Mouse (Mus musculus) embryonic facial prominence, embryonic 12.5 days (tissue): Measurements from ENCODE around the gene Tut4. TPM values are rescaled to one million over a fixed set of nuclear protein-coding genes. Genes with fewer than 3 reads are reported as not detected.
A peak's percentile ranks its signal among the peaks of the same experiment; 100 is the strongest.

ENCODE experiments used
- ATAC-seq: fragments of 200-750 bp; cut with Nextera tagmentation; 2 replicates; pipeline ENCODE4 v1.8.0; 2017; ENCODE audit not compliant: insufficient number of reproducible peaks, insufficient read depth, low FRiP score, low TSS enrichment
- H3K27ac ChIP-seq: fragments of 300-500 bp; sonication (generic); 2 replicates; pipeline ENCODE4 v1.5.1; 2016; ENCODE audit warnings: mild to moderate bottlenecking
- H3K27me3 ChIP-seq: fragments of 300-500 bp; sonication (generic); 2 replicates; pipeline ENCODE4 v1.6.1; 2016; ENCODE audit warnings: mild to moderate bottlenecking, moderate library complexity
- H3K36me3 ChIP-seq: fragments of 300-500 bp; sonication (generic); 2 replicates; pipeline ENCODE4 v1.6.1; 2016; ENCODE audit warnings: mild to moderate bottlenecking
- H3K4me1 ChIP-seq: fragments of 300-500 bp; sonication (generic); 2 replicates; pipeline ENCODE4 v1.6.1; 2016
- H3K4me2 ChIP-seq: fragments of 300-500 bp; sonication (generic); replicated peaks from 2 replicates; pipeline ENCODE4 v1.6.1; 2016; ENCODE audit warnings: mild to moderate bottlenecking, moderate library complexity
- H3K4me3 ChIP-seq: fragments of 300-500 bp; sonication (generic); 2 replicates; pipeline ENCODE4 v1.5.1; 2016; ENCODE audit warnings: mild to moderate bottlenecking
- H3K9ac ChIP-seq: fragments of 300-500 bp; sonication (generic); 2 replicates; pipeline ENCODE4 v1.6.1; 2016; ENCODE audit warnings: mild to moderate bottlenecking, moderate library complexity
- H3K9me3 ChIP-seq: fragments of 300-500 bp; sonication (generic); 2 replicates; pipeline ENCODE4 v1.6.1; 2016; ENCODE audit warnings: mild to moderate bottlenecking, moderate library complexity
- WGBS: fragments of 180-500 bp; shearing (Covaris S2); methylation state at CpG from one replicate; pipeline ENCODE4 v1.1.7; 2016; 5-methylcytosine and 5-hydroxymethylcytosine counted together
- polyA plus RNA-seq: library from polyadenylated mRNA; unstranded; fragments of >200 nt; fragmentation: Nextera tagmentation; extraction: Ambion mirVana; gene quantifications from 2 replicates; pipeline ENCODE4 v1.2.1, GENCODE M21; 2016

Tut4 gene
- polyA plus RNA-seq, 1 experiment from 2014 or later, result 140 TPM

DNA sequence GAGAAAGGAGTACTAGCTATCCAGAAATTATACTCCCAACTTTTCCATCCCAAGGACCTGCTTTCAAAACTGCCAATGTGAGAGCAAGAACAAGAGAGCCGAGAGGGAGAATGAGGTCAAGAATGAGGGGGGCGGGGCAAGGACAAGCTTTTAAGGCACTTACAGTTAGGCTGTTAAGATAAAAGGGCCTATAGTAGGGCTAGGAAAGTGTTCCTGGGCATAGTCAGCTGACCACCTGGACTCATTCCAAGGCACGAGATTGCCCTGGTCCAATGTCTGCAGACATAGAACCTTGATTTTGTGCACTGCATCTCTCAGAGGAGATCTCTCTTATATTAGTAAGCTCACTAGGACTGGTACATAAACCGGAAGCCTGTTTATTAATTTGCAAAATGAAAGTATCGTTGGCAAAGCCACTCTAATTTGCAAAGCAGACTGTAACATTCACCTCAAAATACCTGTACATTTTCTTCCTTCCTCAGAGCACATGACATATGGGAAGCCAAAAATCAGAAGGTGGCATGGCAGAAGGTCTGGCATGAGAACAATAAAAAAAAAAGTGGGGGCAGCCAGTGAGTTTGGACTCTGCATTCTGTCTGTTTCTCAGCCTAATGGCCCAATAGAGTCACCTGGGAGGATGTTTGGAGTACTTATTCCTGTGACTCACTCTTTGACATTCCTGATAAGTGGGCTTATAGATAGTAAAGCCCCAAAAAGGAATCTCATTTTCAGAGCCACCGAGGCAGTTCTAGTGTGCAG is 21.0 kb upstream of the Tut4 start:
- no peak overlapping the region for H3K27ac ChIP-seq
- H3K4me2 ChIP-seq, result no peak overlapping the region
- peaks cover 15% of the 10 kb centered on the region for H3K4me1 ChIP-seq
- no peak overlapping the region for H3K4me3 ChIP-seq
- H3K27me3 ChIP-seq, result no peaks in the 10 kb centered on the region
- H3K9me3 ChIP-seq, result no peaks in the 10 kb centered on the region
- no peaks in the 10 kb centered on the region for H3K36me3 ChIP-seq
- H3K9ac ChIP-seq, result no peak overlapping the region
- 68% methylated on average over 6 of the region's 6 CpGs for WGBS
- no peak for ATAC-seq

DNA sequence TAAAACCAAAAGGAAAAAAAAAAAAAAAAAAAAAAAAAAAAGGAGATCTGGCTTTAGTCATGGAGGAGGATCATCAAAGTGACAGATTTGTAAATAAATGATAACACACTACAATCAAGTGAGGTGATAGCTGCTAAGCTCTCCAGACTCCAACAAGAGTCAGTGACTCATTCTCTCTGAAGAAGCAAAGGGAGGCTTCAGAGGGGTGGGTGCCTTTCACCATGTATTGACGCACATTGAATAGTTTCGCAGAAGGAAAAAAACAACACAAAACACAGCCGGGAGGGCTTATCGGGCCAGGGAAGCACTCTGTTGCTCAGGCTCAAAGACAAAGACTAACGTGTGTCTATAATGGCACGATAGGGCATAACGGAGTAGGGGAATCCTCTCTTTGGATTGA is 11.1 kb upstream of the Tut4 start:
- Histone ChIP-seq H3K36me3 (no peaks in the 10 kb centered on the region), H3K4me2 (no peak overlapping the region), H3K4me1 (no peaks in the 10 kb centered on the region), H3K4me3 (no peak overlapping the region), H3K9me3 (no peaks in the 10 kb centered on the region), H3K9ac (no peak overlapping the region), H3K27ac (no peak overlapping the region), H3K27me3 (no peaks in the 10 kb centered on the region)
- no peak for ATAC-seq
- 79% methylated on average over 7 of the region's 7 CpGs for WGBS

- no peaks in the 10 kb centered on the region for H3K9me3 ChIP-seq
- H3K9ac ChIP-seq, result no peak overlapping the region
- H3K4me2 ChIP-seq, result no peak overlapping the region
- no peaks in the 10 kb centered on the region for H3K27me3 ChIP-seq
- peaks cover 6% of the 10 kb centered on the region for H3K4me1 ChIP-seq
- no peak overlapping the region for H3K4me3 ChIP-seq
- H3K36me3 ChIP-seq, result no peaks in the 10 kb centered on the region
- H3K27ac ChIP-seq, result no peak overlapping the region
- 75% methylated on average over 2 of the region's 2 CpGs for WGBS
- no peak for ATAC-seq
These were observed 3.2 kb upstream of the Tut4 start for GRCm38 (mm10) chr4:108456028-108456427.

GRCm38 (mm10) chr4:108458201-108458741 is 955 bp upstream of the Tut4 start:
- Histone ChIP-seq H3K4me1 (peaks cover 6% of the 10 kb centered on the region), H3K27me3 (no peaks in the 10 kb centered on the region), H3K27ac (peak overlapping the region; percentile 99), H3K4me3 (peak overlapping the region; percentile 98; the same call in 1 of the 2 replicates), H3K36me3 (peaks cover 7% of the 10 kb centered on the region; the same call in 1 of the 2 replicates), H3K9me3 (no peaks in the 10 kb centered on the region), H3K4me2 (peak overlapping the region; percentile 76), H3K9ac (0 out of 2 replicates have a peak overlapping the region, but pooled peaks have one; percentile 100)
- 32% methylated on average over 5 of the region's 5 CpGs for WGBS
- ATAC-seq, result no peak

- peak; percentile 57 for ATAC-seq
- H3K9ac ChIP-seq, result peak overlapping the region; percentile 100
- H3K9me3 ChIP-seq, result no peaks in the 10 kb centered on the region
- peaks cover 7% of the 10 kb centered on the region; the same call in 1 of the 2 replicates for H3K36me3 ChIP-seq
- peak overlapping the region; percentile 98 for H3K4me3 ChIP-seq
- peak overlapping the region; percentile 99 for H3K27ac ChIP-seq
- peak overlapping the region; percentile 76 for H3K4me2 ChIP-seq
- under 1% methylated on average over 59 of the region's 59 CpGs for WGBS
- peaks cover 6% of the 10 kb centered on the region for H3K4me1 ChIP-seq
- H3K27me3 ChIP-seq, result no peaks in the 10 kb centered on the region
These were observed 1.1 kb downstream of the Tut4 start for GRCm38 (mm10) chr4:108460156-108460923.

GRCm38 (mm10) chr4:108461262-108461903 is 2.2 kb downstream of the Tut4 start:
- 38% methylated on average over 5 of the region's 5 CpGs for WGBS
- no peaks in the 10 kb centered on the region for H3K9me3 ChIP-seq
- ATAC-seq, result no peak
- peak overlapping the region; percentile 98 for H3K4me3 ChIP-seq
- peaks cover 6% of the 10 kb centered on the region for H3K4me1 ChIP-seq
- H3K27ac ChIP-seq, result 0 out of 2 replicates have a peak overlapping the region, but pooled peaks have one; percentile 18
- H3K4me2 ChIP-seq, result peak overlapping the region; percentile 76
- peaks cover 14% of the 10 kb centered on the region for H3K36me3 ChIP-seq
- no peaks in the 10 kb centered on the region for H3K27me3 ChIP-seq
- 0 out of 2 replicates have a peak overlapping the region, but pooled peaks have one; percentile 57 for H3K9ac ChIP-seq

DNA sequence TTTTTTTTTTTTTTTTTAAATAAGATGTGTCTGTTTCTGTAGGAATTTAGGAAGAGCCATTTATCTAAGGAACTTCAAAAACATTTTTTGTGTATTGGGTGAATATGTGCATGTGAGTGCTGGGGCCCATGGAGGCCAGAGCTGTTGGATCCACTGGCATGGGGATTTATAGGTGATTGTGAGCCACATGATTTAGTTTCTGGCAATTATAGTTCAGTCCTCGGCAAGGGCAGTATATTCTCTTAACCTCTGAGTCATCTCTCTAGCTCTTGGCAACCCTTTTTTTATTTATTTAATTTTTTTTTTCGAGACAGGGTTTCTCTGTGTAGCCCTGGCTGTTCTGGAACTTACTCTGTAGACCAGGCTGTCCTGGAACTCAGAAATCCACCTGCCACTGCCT is 14.4 kb downstream of the Tut4 start:
- WGBS, result 93% methylated on average over 2 of the region's 2 CpGs
- no peak for ATAC-seq
- H3K36me3 ChIP-seq, result no peaks in the 10 kb centered on the region

DNA sequence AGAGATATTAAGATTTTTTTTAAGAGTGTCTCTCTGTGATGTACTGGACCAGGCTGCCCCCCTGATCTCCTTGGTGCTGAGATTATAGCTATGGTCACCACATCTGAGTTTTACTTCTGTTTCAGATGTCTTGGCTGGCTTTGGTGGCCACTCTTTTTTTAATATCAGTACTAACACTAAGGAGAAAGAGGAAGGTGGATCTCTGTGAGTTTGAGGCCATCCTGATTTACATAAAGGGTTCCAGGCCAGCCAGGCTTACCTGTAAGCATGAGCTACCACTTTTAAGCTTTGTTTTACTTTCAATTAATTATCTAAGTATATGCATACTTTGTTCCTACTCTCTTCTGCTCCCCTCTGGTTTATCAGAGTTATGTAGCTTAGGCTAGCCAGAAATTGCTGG is 23.6 kb downstream of the Tut4 start:
- no peak for ATAC-seq

More for the DNA sequence above, 14.4 kb downstream of the Tut4 start:
- no peaks in the 10 kb centered on the region for H3K27me3 ChIP-seq
- no peak overlapping the region for H3K4me3 ChIP-seq
- H3K4me2 ChIP-seq, result no peak overlapping the region
- no peak overlapping the region for H3K9ac ChIP-seq
- H3K27ac ChIP-seq, result no peak overlapping the region
- no peaks in the 10 kb centered on the region for H3K4me1 ChIP-seq
- H3K9me3 ChIP-seq, result no peaks in the 10 kb centered on the region

DNA sequence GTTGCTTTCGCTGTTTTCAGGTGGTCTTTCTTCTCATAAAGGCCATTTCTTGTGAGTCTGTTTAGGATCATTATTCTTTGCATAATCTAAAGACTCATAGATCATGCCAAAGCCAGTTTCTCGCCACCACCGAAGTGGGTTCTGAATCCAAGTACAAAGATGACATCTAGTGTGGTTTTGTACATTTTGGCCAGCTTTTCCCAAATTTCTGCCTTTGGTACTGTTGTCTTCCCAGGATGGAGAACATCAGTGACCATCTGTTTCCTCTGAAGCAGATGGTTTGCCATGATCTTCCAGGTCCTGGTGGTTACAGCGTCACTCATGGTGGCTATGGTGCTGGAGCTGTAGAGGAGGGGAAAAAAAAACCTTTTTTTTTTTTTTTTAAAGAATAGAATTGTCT is 25.0 kb downstream of the Tut4 start:
- Histone ChIP-seq H3K27me3 (no peaks in the 10 kb centered on the region), H3K27ac (no peak overlapping the region), H3K4me3 (no peak overlapping the region), H3K4me1 (no peaks in the 10 kb centered on the region), H3K9ac (no peak overlapping the region), H3K4me2 (no peak overlapping the region), H3K9me3 (no peaks in the 10 kb centered on the region), H3K36me3 (peaks cover 54% of the 10 kb centered on the region)
- 91% methylated on average over 4 of the region's 4 CpGs for WGBS
- no peak for ATAC-seq

More for the DNA sequence above, 23.6 kb downstream of the Tut4 start:
- Histone ChIP-seq H3K36me3 (peaks cover 51% of the 10 kb centered on the region), H3K9ac (no peak overlapping the region), H3K9me3 (no peaks in the 10 kb centered on the region), H3K27me3 (no peaks in the 10 kb centered on the region), H3K27ac (no peak overlapping the region), H3K4me3 (no peak overlapping the region), H3K4me2 (no peak overlapping the region), H3K4me1 (no peaks in the 10 kb centered on the region)

DNA sequence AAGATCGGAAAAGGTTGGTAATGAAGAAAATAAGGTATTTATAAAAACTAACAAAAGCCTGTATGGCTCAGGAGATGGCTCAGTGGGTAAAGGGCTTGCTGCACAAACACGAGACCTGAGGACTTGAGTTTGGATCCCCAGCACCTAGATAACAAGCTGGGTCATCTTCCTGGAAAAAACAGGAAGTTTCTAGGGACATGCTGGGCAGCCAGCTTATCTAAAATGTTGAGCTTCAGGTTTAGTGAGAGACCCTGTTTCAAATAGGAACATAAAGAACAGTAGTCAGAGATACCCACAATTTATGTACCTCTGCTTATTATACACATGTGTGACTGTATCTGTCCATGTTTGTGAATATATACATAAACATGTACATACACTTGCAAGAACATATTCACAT is 43.8 kb downstream of the Tut4 start:
- Histone ChIP-seq H3K36me3 (peaks cover 54% of the 10 kb centered on the region), H3K4me3 (no peak overlapping the region), H3K27me3 (no peaks in the 10 kb centered on the region), H3K9me3 (no peaks in the 10 kb centered on the region), H3K4me2 (no peak overlapping the region), H3K9ac (no peak overlapping the region), H3K27ac (no peak overlapping the region), H3K4me1 (no peaks in the 10 kb centered on the region)
- no peak for ATAC-seq
- WGBS, result 92% methylated on average over 2 of the region's 2 CpGs

DNA sequence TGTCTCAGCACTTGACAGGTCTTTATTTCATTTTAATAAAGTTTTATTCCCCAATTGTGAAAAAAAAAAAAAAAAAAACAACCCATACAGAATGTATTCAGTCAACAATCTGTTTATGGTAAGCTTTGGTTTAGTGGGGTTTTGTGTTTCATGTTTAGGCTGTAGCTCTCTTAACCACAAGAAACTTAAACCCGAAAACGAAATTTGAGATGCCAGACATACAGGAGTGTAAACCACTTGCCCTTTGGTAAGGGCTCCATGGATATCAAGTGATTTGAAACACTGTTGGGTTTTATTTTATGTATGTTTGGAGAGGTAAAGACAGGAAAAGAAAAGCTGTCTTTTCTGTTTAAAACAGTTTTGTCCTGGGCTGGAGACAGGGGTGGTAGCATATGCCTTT is 80.5 kb downstream of the Tut4 start:
- no peak overlapping the region for H3K4me3 ChIP-seq
- H3K27ac ChIP-seq, result no peak overlapping the region
- WGBS, result 73% methylated on average over 2 of the region's 2 CpGs

More for the DNA sequence above, 80.5 kb downstream of the Tut4 start:
- H3K9ac ChIP-seq, result no peak overlapping the region
- H3K4me2 ChIP-seq, result no peak overlapping the region
- no peaks in the 10 kb centered on the region for H3K9me3 ChIP-seq
- H3K4me1 ChIP-seq, result no peaks in the 10 kb centered on the region
- peaks cover 11% of the 10 kb centered on the region for H3K36me3 ChIP-seq
- H3K27me3 ChIP-seq, result no peaks in the 10 kb centered on the region
- no peak for ATAC-seq
